19 mouse cellular contexts compared by ENCODE assay signal in genomic region chr1:145113171-145113570, GRCm38 (mm10).
"Had no signal": no experiment of that assay in that cellular context is flagged by ENCODE, and none has a peak within 500 bp of the region (broad histone marks: within the 10 kb centered on the region; RNA-seq: fewer than 3 reads in every experiment).

No protein-coding gene starts in this region.

- DNase-seq: gastrocnemius, postnatal 25 days; heart, adult 18-20 months; heart, postnatal 10 days; heart, postnatal 4 days; kidney, adult 18-20 months; kidney, adult 8-10 months; kidney, postnatal 10 days; kidney, postnatal 36 days; layer of hippocampus, adult 9-11 months; layer of hippocampus, postnatal 36 days; left cerebral cortex, postnatal 4 days had no signal

- H3K4me3 ChIP-seq: heart, embryonic 10.5 days; heart, embryonic 12.5 days; hindbrain, embryonic 10.5 days; hindbrain, embryonic 12.5 days; intestine, embryonic 15.5 days; limb, embryonic 13.5 days; limb, embryonic 15.5 days; liver, embryonic 12.5 days had no signal

- H3K4me1 ChIP-seq: heart, embryonic 10.5 days; heart, embryonic 12.5 days; hindbrain, embryonic 10.5 days; hindbrain, embryonic 12.5 days; intestine, embryonic 15.5 days; limb, embryonic 13.5 days; limb, embryonic 15.5 days; liver, embryonic 12.5 days had no signal
